Mouse (Mus musculus): ENCODE measurements around the gene Prpf40b. TPM values are rescaled to one million over a fixed set of nuclear protein-coding genes. Genes with fewer than 3 reads are reported as not detected.

The Prpf40b gene
- polyA plus RNA-seq, 1 experiment from 2014 or later: 34.8 TPM

DNA sequence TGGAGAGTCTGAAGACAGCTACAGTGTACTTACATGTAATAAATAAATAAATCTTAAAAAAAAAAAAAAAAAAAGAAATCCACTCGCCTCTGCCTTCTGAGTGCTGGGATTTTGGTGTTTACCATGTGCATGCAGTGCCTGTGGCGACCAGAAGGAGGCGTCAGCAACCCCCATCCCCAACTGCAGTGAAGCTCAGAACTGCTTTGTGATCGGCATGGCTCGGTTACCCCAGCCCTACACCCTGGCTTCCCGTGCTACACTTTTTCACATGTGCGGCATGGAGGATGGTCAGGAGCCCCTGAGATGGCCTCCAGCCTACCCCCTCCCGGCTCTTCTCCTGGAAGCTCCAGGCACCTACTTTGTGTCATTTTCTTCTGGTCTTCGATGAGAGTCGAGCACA is 11.4 kb upstream of the Prpf40b start:
- Histone ChIP-seq H3K36me3 (ENCODE audit: control insufficient read depth, insufficient read depth, low read length) (no peaks in the 10 kb centered on the region), H3K4me2 (ENCODE audit: low read depth, low read length) (no peak overlapping the region), H3K4me1 (ENCODE audit: control insufficient read depth, insufficient read depth, low read length) (peaks cover 6% of the 10 kb centered on the region; the same call in 1 of the 2 replicates), H3K4me3 (ENCODE audit: low read length) (no peak overlapping the region), H3K9ac (ENCODE audit: low read depth, low read length) (no peak overlapping the region), H3K27me3 (replicated peaks; ENCODE audit: control insufficient read depth, insufficient read depth, low read length) (0 out of 2 replicates have a peak, but pooled peaks cover 2% of the 10 kb centered on the region), H3K9me3 (ENCODE audit: control insufficient read depth, low read length) (no peaks in the 10 kb centered on the region), H3K27ac (ENCODE audit: low read length) (no peak overlapping the region)
- 64% methylated on average over 10 of the region's 10 CpGs for WGBS
- ATAC-seq: no peak

DNA sequence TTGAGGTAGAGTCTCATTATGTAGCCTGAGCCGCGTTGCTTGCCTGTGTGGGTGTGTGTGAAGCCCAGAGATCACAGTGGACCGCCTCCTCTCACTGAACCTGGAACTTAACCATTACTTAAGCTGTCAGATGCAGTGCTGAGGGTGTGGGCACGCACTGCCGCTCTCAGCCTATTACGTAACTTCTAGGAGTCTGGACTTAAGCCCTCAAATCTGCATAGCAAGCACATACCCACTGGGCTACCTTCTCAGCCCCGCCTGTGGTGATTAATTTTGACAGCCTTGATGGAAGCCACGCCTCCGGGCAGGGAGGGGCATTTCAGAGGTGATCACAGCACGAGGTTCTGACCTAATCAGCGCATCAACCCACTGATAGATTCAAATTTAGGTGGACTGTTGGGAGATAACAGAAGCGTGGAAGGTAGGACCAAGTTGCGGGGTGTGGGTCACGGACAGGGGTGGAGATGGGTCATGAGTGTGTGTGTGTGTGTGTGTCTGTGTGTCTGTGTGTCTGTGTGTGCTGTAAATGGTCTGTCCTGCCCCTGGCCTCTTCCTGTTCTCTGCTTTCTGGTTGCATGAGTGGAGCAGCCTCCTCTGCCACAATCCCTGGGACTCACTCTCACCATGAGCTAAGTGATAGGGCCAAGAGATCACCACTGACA is 10.2 kb upstream of the Prpf40b start:
- 27% methylated on average over 14 of the region's 14 CpGs for whole genome bisulfite sequencing
- H3K27ac ChIP-seq (ENCODE audit: low read length): peak overlapping the region; percentile 54

DNA sequence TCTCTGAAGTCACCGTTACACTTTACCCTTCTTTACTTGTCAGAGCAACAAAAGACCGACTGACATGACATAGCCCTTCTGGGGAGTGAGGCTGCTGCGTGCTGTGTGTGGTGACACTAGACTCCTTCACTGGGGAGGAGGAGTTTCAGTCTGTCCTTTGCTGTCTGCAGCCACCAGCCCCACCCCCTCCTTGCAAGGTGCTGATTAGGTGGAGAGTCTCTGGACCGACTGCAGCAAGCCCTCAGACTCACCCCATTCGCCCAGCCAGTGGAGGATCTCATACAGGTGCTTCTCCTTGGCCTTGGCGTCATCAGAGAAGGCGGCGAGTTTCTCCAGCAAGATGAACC is 9.7 kb upstream of the Prpf40b start:
- 54% methylated on average over 8 of the region's 8 CpGs for WGBS
- peak; percentile 51 for ATAC-seq

More for the DNA sequence above, 10.2 kb upstream of the Prpf40b start:
- H3K9ac ChIP-seq (ENCODE audit: low read depth, low read length): no peak overlapping the region
- H3K4me2 ChIP-seq (ENCODE audit: low read depth, low read length): peak overlapping the region; percentile 9; the same call in 1 of the 2 replicates
- peak; percentile 98 for ATAC-seq
- H3K27me3 ChIP-seq (replicated peaks; ENCODE audit: control insufficient read depth, insufficient read depth, low read length): 0 out of 2 replicates have a peak, but pooled peaks cover 2% of the 10 kb centered on the region
- H3K9me3 ChIP-seq (ENCODE audit: control insufficient read depth, low read length): no peaks in the 10 kb centered on the region
- H3K4me3 ChIP-seq (ENCODE audit: low read length): no peak overlapping the region
- H3K4me1 ChIP-seq (ENCODE audit: control insufficient read depth, insufficient read depth, low read length): peaks cover 6% of the 10 kb centered on the region; the same call in 1 of the 2 replicates
- no peaks in the 10 kb centered on the region for H3K36me3 ChIP-seq (ENCODE audit: control insufficient read depth, insufficient read depth, low read length)

DNA sequence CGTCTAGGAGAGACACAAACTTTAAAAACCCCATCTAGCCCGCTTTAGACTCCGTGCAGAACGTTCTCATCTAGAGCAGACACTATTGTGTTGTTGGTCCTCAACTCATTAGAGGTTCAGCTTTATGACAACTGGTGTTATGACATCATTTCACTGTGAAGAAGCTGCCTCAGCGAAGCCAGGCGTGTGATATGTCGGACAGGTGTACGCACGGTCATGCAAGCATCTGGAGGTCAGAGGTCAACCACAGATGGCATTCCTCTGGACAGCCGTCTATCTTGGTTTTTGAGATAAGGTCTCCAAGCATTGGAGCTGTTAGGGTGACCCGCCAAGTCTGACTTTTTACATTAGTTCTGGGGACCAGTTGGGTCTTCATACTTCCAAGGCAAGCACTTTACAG is 4.3 kb upstream of the Prpf40b start:
- Histone ChIP-seq H3K9ac (ENCODE audit: low read depth, low read length) (no peak overlapping the region), H3K4me1 (ENCODE audit: control insufficient read depth, insufficient read depth, low read length) (no peaks in the 10 kb centered on the region), H3K9me3 (ENCODE audit: control insufficient read depth, low read length) (no peaks in the 10 kb centered on the region), H3K27me3 (replicated peaks; ENCODE audit: control insufficient read depth, insufficient read depth, low read length) (no peaks in the 10 kb centered on the region), H3K36me3 (ENCODE audit: control insufficient read depth, insufficient read depth, low read length) (no peaks in the 10 kb centered on the region), H3K4me3 (ENCODE audit: low read length) (no peak overlapping the region), H3K4me2 (ENCODE audit: low read depth, low read length) (no peak overlapping the region), H3K27ac (ENCODE audit: low read length) (no peak overlapping the region)
- 83% methylated on average over 11 of the region's 11 CpGs for WGBS
- ATAC-seq: no peak

More for the DNA sequence above, 9.7 kb upstream of the Prpf40b start:
- peak overlapping the region; percentile 9; the same call in 1 of the 2 replicates for H3K4me2 ChIP-seq (ENCODE audit: low read depth, low read length)
- peaks cover 6% of the 10 kb centered on the region; the same call in 1 of the 2 replicates for H3K4me1 ChIP-seq (ENCODE audit: control insufficient read depth, insufficient read depth, low read length)
- H3K4me3 ChIP-seq (ENCODE audit: low read length): no peak overlapping the region
- H3K27ac ChIP-seq (ENCODE audit: low read length): peak overlapping the region; percentile 54
- H3K9ac ChIP-seq (ENCODE audit: low read depth, low read length): no peak overlapping the region
- no peaks in the 10 kb centered on the region for H3K36me3 ChIP-seq (ENCODE audit: control insufficient read depth, insufficient read depth, low read length)
- H3K27me3 ChIP-seq (replicated peaks; ENCODE audit: control insufficient read depth, insufficient read depth, low read length): no peaks in the 10 kb centered on the region
- H3K9me3 ChIP-seq (ENCODE audit: control insufficient read depth, low read length): no peaks in the 10 kb centered on the region

DNA sequence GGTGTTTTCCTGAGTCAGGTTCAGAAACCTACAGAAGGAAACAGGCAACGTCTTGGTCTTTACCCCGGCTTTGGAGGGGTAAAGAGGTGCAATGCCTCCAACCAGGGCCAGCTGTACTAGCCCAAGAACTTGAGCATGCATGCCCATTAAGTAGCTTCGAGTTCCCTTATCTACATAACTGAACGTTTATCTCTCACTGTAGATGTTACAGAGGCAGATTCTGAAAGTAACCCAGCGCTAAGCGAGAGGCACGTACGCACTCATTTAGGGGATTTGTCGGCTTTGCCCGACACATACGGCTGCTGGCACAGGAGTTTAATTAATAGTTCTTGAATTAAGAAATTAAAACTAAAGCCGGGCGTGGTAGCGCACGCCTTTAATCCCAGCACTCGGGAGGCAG is 600 bp upstream of the Prpf40b start:
- peak overlapping the region; percentile 84; the same call in 1 of the 2 replicates for H3K27ac ChIP-seq (ENCODE audit: low read length)
- peak overlapping the region; percentile 76 for H3K9ac ChIP-seq (ENCODE audit: low read depth, low read length)
- peak overlapping the region; percentile 63 for H3K4me2 ChIP-seq (ENCODE audit: low read depth, low read length)
- peak; percentile 11 for ATAC-seq
- H3K27me3 ChIP-seq (replicated peaks; ENCODE audit: control insufficient read depth, insufficient read depth, low read length): no peaks in the 10 kb centered on the region
- WGBS: 12% methylated on average over 16 of the region's 16 CpGs
- no peaks in the 10 kb centered on the region for H3K36me3 ChIP-seq (ENCODE audit: control insufficient read depth, insufficient read depth, low read length)
- 0 out of 2 replicates have a peak, but pooled peaks cover 2% of the 10 kb centered on the region for H3K4me1 ChIP-seq (ENCODE audit: control insufficient read depth, insufficient read depth, low read length)
- H3K4me3 ChIP-seq (ENCODE audit: low read length): peak overlapping the region; percentile 73
- H3K9me3 ChIP-seq (ENCODE audit: control insufficient read depth, low read length): no peaks in the 10 kb centered on the region

DNA sequence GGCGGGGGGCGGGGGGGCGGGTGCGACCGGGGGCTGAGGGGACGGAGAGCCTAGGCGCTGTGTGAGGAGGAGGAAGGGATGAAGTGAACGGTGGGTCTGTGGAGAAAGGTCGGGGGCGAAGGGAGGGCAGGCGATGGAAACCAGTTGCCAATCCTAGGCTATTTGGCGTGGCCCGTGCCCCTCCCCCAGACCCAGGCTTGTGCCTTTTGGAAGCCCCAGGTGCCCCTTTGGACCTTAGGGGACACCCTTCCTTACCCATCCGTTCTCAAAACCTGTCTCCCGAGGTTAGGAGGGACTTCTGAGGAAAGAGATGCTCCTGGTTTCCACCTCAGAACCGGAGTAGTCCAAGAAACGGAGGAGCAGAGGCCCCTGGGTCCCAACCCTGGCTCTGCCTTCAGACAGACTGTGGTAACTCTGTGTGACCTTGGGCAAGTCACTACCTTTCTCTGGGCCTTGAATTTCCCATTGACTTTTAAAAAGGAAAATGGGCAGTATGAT is 646 bp downstream of the Prpf40b start, which contains the start of gene Fam186b:
Fam186b (minus strand) TSS at position 405 of the 498 bp plus-strand sequence.
- 0 out of 2 replicates have a peak, but pooled peaks cover 2% of the 10 kb centered on the region for H3K4me1 ChIP-seq (ENCODE audit: control insufficient read depth, insufficient read depth, low read length)
- peak within 1 kb of the TSS; percentile 63 for H3K4me2 ChIP-seq (ENCODE audit: low read depth, low read length)
- peak within 1 kb of the TSS; percentile 76 for H3K9ac ChIP-seq (ENCODE audit: low read depth, low read length)
- peak within 1 kb of the TSS; percentile 84 for H3K27ac ChIP-seq (ENCODE audit: low read length)
- H3K9me3 ChIP-seq (ENCODE audit: control insufficient read depth, low read length): no peaks in the 10 kb centered on the region
- no peaks in the 10 kb centered on the region for H3K27me3 ChIP-seq (replicated peaks; ENCODE audit: control insufficient read depth, insufficient read depth, low read length)
- ATAC-seq: peak; percentile 3
- WGBS: 2% methylated on average over 15 of the region's 17 CpGs
- peak within 1 kb of the TSS; percentile 73 for H3K4me3 ChIP-seq (ENCODE audit: low read length)
- H3K36me3 ChIP-seq (ENCODE audit: control insufficient read depth, insufficient read depth, low read length): no peaks in the 10 kb centered on the region

DNA sequence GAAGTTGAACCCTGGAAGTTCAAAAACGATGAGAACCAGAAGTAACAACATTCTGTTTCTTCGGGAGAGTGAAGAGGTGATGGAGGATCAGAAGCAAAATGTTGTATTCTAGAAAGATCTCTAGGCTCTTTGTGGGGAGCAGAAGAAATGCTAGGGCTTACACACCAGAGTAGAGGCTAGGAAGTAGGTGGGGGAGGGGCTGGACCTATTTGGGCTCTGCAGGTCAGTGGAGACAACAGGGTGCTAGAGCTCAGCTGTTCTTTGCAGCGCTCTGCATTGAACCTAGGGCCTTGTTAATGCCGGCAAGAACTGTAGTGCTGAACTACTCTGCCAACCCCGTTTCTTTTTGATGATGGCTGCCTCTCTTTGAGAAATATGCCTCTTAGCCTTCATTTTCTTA is 1.3 kb downstream of the Prpf40b start:
- Histone ChIP-seq H3K27me3 (replicated peaks; ENCODE audit: control insufficient read depth, insufficient read depth, low read length) (no peaks in the 10 kb centered on the region), H3K27ac (ENCODE audit: low read length) (no peak overlapping the region), H3K4me2 (ENCODE audit: low read depth, low read length) (no peak overlapping the region), H3K4me1 (ENCODE audit: control insufficient read depth, insufficient read depth, low read length) (0 out of 2 replicates have a peak, but pooled peaks cover 2% of the 10 kb centered on the region), H3K9ac (ENCODE audit: low read depth, low read length) (no peak overlapping the region), H3K4me3 (ENCODE audit: low read length) (no peak overlapping the region), H3K36me3 (ENCODE audit: control insufficient read depth, insufficient read depth, low read length) (no peaks in the 10 kb centered on the region), H3K9me3 (ENCODE audit: control insufficient read depth, low read length) (no peaks in the 10 kb centered on the region)
- 51% methylated on average over 5 of the region's 5 CpGs for WGBS
- ATAC-seq: no peak

DNA sequence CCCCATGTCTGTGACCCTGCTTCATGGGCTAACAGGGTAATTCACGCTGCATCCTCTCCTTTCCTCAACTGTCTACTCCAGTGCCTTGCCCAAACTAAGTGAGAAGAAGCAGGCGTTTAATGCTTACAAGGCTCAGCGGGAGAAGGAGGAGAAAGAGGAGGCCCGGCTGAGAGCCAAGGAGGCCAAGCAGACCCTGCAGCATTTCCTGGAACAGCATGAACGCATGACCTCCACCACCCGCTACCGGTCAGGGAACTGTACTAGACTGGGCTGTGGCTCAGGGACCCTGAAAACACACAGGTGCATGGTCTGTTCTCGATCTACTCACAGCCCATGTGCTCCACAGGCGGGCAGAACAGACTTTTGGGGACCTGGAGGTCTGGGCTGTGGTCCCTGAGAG is 12.6 kb downstream of the Prpf40b start:
- Histone ChIP-seq H3K36me3 (ENCODE audit: control insufficient read depth, insufficient read depth, low read length) (peaks cover 23% of the 10 kb centered on the region), H3K4me2 (ENCODE audit: low read depth, low read length) (no peak overlapping the region), H3K9ac (ENCODE audit: low read depth, low read length) (no peak overlapping the region), H3K27ac (ENCODE audit: low read length) (no peak overlapping the region), H3K9me3 (ENCODE audit: control insufficient read depth, low read length) (no peaks in the 10 kb centered on the region), H3K4me1 (ENCODE audit: control insufficient read depth, insufficient read depth, low read length) (no peaks in the 10 kb centered on the region), H3K27me3 (replicated peaks; ENCODE audit: control insufficient read depth, insufficient read depth, low read length) (no peaks in the 10 kb centered on the region), H3K4me3 (ENCODE audit: low read length) (no peak overlapping the region)
- WGBS: 83% methylated on average over 9 of the region's 9 CpGs
- ATAC-seq: no peak

DNA sequence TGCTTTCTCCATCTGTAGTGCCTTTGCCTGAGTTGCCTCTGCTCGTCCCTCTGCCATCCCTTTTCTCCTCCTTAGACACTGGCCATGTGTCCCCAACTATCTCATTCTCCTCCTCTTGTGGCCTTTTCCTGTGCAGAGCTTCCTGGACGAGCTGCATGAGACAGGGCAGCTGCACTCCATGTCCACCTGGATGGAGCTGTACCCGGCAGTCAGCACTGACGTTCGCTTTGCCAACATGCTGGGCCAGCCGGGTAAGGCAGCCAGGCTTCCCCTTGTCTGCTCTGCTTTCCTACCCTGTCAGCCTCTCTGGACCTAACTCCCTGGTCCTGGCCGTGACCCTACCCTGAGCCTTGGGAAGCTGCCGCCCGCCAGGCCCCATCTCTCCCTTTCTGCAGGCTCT is 14.7 kb downstream of the Prpf40b start:
- Histone ChIP-seq H3K27me3 (replicated peaks; ENCODE audit: control insufficient read depth, insufficient read depth, low read length) (no peaks in the 10 kb centered on the region), H3K27ac (ENCODE audit: low read length) (no peak overlapping the region), H3K4me3 (ENCODE audit: low read length) (no peak overlapping the region), H3K9ac (ENCODE audit: low read depth, low read length) (no peak overlapping the region), H3K4me2 (ENCODE audit: low read depth, low read length) (no peak overlapping the region), H3K36me3 (ENCODE audit: control insufficient read depth, insufficient read depth, low read length) (peaks cover 20% of the 10 kb centered on the region), H3K4me1 (ENCODE audit: control insufficient read depth, insufficient read depth, low read length) (no peaks in the 10 kb centered on the region), H3K9me3 (ENCODE audit: control insufficient read depth, low read length) (no peaks in the 10 kb centered on the region)
- ATAC-seq: no peak
- WGBS: 88% methylated on average over 9 of the region's 9 CpGs
